ENCODE assay signal across 1 mouse cellular context in the genomic region with DNA sequence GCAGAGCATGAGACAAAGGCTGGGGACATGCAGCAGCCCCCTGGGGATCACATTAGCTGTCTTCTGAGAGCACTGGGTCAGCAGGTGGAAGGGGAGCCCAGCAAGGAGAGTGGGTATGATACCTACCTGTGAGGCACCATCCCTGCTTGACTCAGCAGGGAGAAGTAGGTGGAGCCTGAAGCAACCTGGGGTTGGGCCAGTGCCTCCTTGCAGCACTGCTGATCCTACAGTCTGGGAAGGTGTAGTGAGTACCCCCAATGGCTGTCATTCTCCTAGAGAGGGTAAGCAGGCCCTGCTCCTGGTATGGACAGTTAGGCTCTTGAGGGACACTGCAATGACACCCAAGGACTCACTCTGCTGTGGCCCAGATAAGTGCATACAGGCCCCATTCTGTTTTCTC.
TF ChIP-seq lines count a peak whose summit lies in the region.

No protein-coding gene starts in this region.

TF ChIP-seq in MEL, 35 proteins besides CTCF, POLR2A, EP300 and RAD21:
- TF ChIP-seq SIN3A (IDR thresholded peaks at IDR 0.05; ENCODE audit: low read length) = no peak
- no peak for TF ChIP-seq POLR2AphosphoS5 (IDR thresholded peaks at IDR 0.05; ENCODE audit: borderline replicate concordance, low read depth, low read length)
- TF ChIP-seq USF1 (IDR thresholded peaks at IDR 0.05; ENCODE audit: low read depth, low read length) = no peak
- no peak for TF ChIP-seq NRF1 (IDR thresholded peaks at IDR 0.05; ENCODE audit: insufficient read depth, low read depth, low read length, poor library complexity, severe bottlenecking)
- TF ChIP-seq MXI1 (IDR thresholded peaks at IDR 0.05; ENCODE audit: low read depth, low read length) = no peak
- no peak for TF ChIP-seq NELFE (IDR thresholded peaks at IDR 0.05; ENCODE audit: low read depth, low read length)
- no peak for TF ChIP-seq JUND (IDR thresholded peaks at IDR 0.05; ENCODE audit: low read depth, low read length)
- no peak for TF ChIP-seq GABPA (IDR thresholded peaks at IDR 0.05; ENCODE audit: low read depth, low read length)
- 0 out of 2 replicates have a peak, but pooled peaks have one; percentile 17 for TF ChIP-seq POLR2AphosphoS2 (IDR thresholded peaks at IDR 0.05; ENCODE audit: low read length)
